Mouse (Mus musculus) ES-Bruce4 (cell line): Measurements from ENCODE around the gene Hsf2bp.

ENCODE experiments used
- CTCF ChIP-seq: IDR thresholded peaks from one replicate; pipeline ENCODE4 v1.8.1; 2011; ENCODE audit warnings: low read depth, low read length
- EP300 ChIP-seq: IDR thresholded peaks from 2 replicates; pipeline ENCODE4 v1.6.1; 2011; ENCODE audit warnings: low read depth, low read length; ENCODE audit not compliant: insufficient read depth
- POLR2A ChIP-seq: IDR thresholded peaks from one replicate; pipeline ENCODE4 v1.8.1; 2011; ENCODE audit warnings: low read length; ENCODE audit not compliant: insufficient read depth

- TF ChIP-seq EP300 = no peak
- TF ChIP-seq POLR2A = no peak
- TF ChIP-seq CTCF = no peak
Measured at GRCm38 (mm10) chr17:31923310-31923970, 112.7 kb downstream of the Hsf2bp start.
